Mouse (Mus musculus) cerebellum, adult 18-20 months (tissue): ENCODE data around the gene Iqcm.
"Not testable (repeated sequence)": the region's sequence is repeated elsewhere in the genome, so short reads cannot be mapped to it uniquely, and the experiment has no call there.

Source experiments
- DNase-seq, 2 experiments: peaks; one replicate each; pipeline ENCODE4 v3.0.0; 2021

Gene Iqcm

GRCm38 (mm10) chr8:75448394-75448793, at the start of gene Iqcm:
Gene Iqcm, plus strand, starts transcription at chr8:75448694.
- DNase-seq, result no peak

- DNase-seq, result no peak
Observed at GRCm38 (mm10) chr8:75406489-75406888, 42.0 kb upstream of the Iqcm start, which contains the start of gene Gm10358. Gene Gm10358, minus strand, starts transcription at chr8:75406589.

- DNase-seq, result not testable (repeated sequence)
Observed at GRCm38 (mm10) chr8:75415696-75416095, 32.8 kb upstream of the Iqcm start.

GRCm38 (mm10) chr8:75476756-75477155, 28.3 kb downstream of the Iqcm start:
- DNase-seq, result no peak

GRCm38 (mm10) chr8:75489035-75489678, 40.7 kb downstream of the Iqcm start:
- DNase-seq, result no peak

GRCm38 (mm10) chr8:75509299-75509698, 60.8 kb downstream of the Iqcm start:
- DNase-seq, result no peak

GRCm38 (mm10) chr8:75513786-75514185, 65.3 kb downstream of the Iqcm start:
- no peak for DNase-seq

- DNase-seq, result no peak
Observed at GRCm38 (mm10) chr8:75549284-75549683, 100.8 kb downstream of the Iqcm start.

GRCm38 (mm10) chr8:75596281-75596680, 147.8 kb downstream of the Iqcm start:
- DNase-seq, result no peak

- DNase-seq, result no peak
Observed at GRCm38 (mm10) chr8:75642958-75643357, 194.5 kb downstream of the Iqcm start.

- no peak for DNase-seq
Observed at GRCm38 (mm10) chr8:75659287-75659686, 210.8 kb downstream of the Iqcm start.

- no peak for DNase-seq
Observed at GRCm38 (mm10) chr8:75746561-75746960, 298.1 kb downstream of the Iqcm start.

- DNase-seq, result no peak
Observed at GRCm38 (mm10) chr8:75755596-75755995, 307.1 kb downstream of the Iqcm start.

GRCm38 (mm10) chr8:75828468-75829132, 380.1 kb downstream of the Iqcm start:
- DNase-seq, result no peak

GRCm38 (mm10) chr8:75835245-75835644, 386.8 kb downstream of the Iqcm start:
- DNase-seq, result no peak

GRCm38 (mm10) chr8:75917603-75918344, 469.3 kb downstream of the Iqcm start:
- DNase-seq, result no peak

- DNase-seq, result no peak
Observed at GRCm38 (mm10) chr8:75949166-75949565, 500.7 kb downstream of the Iqcm start.

GRCm38 (mm10) chr8:75956016-75956415, 507.5 kb downstream of the Iqcm start:
- DNase-seq, result no peak

- no peak for DNase-seq
Observed at GRCm38 (mm10) chr8:76018501-76018900, 570.0 kb downstream of the Iqcm start.
